Mouse (Mus musculus) liver, adult 2 months (tissue): Measurements from ENCODE around the gene Dnah7c. TPM values are rescaled to one million over a fixed set of nuclear protein-coding genes. Genes with fewer than 3 reads are reported as not detected.
"Not testable (repeated sequence)": the region's sequence is repeated elsewhere in the genome, so short reads cannot be mapped to it uniquely, and the experiment has no call there.

Experiments used
- DNase-seq: peaks from one replicate; pipeline ENCODE4 v3.0.0-alpha.2; 2011; ENCODE audit warnings: low read depth, low spot score; ENCODE audit errors: extremely low read depth
- H3K27ac ChIP-seq: fragments of 200-500 bp; replicated peaks from 2 replicates; pipeline ENCODE4 v1.5.1; 2012; ENCODE audit warnings: low read depth, mild to moderate bottlenecking, control low read depth, inconsistent platforms, low read length; ENCODE audit not compliant: insufficient read depth
- H3K27me3 ChIP-seq: fragments of 200-500 bp; 2 replicates; pipeline ENCODE4 v1.6.1; 2012; ENCODE audit warnings: mild to moderate bottlenecking, moderate library complexity, low read length, inconsistent platforms; ENCODE audit not compliant: control insufficient read depth, insufficient read depth
- H3K36me3 ChIP-seq: fragments of 200-500 bp; 2 replicates; pipeline ENCODE4 v1.6.1; 2012; ENCODE audit warnings: low read length, inconsistent platforms; ENCODE audit not compliant: control insufficient read depth, insufficient read depth
- H3K4me1 ChIP-seq: fragments of 200-500 bp; 2 replicates; pipeline ENCODE4 v1.6.1; 2011; ENCODE audit warnings: low read length; ENCODE audit not compliant: control insufficient read depth, insufficient read depth
- H3K4me3 ChIP-seq: fragments of 200-500 bp; 2 replicates; pipeline ENCODE4 v1.5.1; 2011; ENCODE audit warnings: low read depth, mild to moderate bottlenecking, control low read depth, low read length, moderate library complexity; ENCODE audit not compliant: insufficient read depth
- H3K79me2 ChIP-seq: fragments of 200-500 bp; 2 replicates; pipeline ENCODE4 v1.6.1; 2012; ENCODE audit warnings: inconsistent platforms, mild to moderate bottlenecking, low read length, moderate library complexity; ENCODE audit not compliant: control insufficient read depth, insufficient read depth
- H3K9ac ChIP-seq: fragments of 200-500 bp; 2 replicates; pipeline ENCODE4 v1.6.1; 2012; ENCODE audit warnings: low read depth, mild to moderate bottlenecking, control low read depth, inconsistent platforms, low read length
- CTCF ChIP-seq: fragments of 200-500 bp; IDR thresholded peaks from 2 replicates; pipeline ENCODE4 v1.5.1; 2011; ENCODE audit warnings: low read depth, low read length, control low read depth
- POLR2A ChIP-seq: fragments of 200-500 bp; IDR thresholded peaks from 2 replicates; pipeline ENCODE4 v1.6.1; 2011; ENCODE audit warnings: low read length, control low read depth; ENCODE audit not compliant: insufficient read depth; ENCODE audit errors: extremely low read depth
- WGBS: fragments of 180-500 bp; shearing (Covaris S2); methylation state at CpG from one replicate; pipeline ENCODE4 v1.1.7; 2018; 5-methylcytosine and 5-hydroxymethylcytosine counted together
- polyA plus RNA-seq: library from polyadenylated mRNA; depleted of rRNA; stranded (reverse); fragments of >200 nt; gene quantifications from 2 replicates; pipeline ENCODE4 v1.2.3, GENCODE M21; 2012
- total RNA-seq: library from RNA; depleted of rRNA; stranded (reverse); fragments of >200 nt; gene quantifications from 2 replicates; pipeline ENCODE4 v1.2.3, GENCODE M21; 2014

The Dnah7c gene
- total and polyA plus RNA-seq, 2 experiments = not detected

GRCm38 (mm10) chr1:46620331-46620730 lies 194.9 kb downstream of the Dnah7c start:
- Histone ChIP-seq H3K4me1 (no peaks in the 10 kb centered on the region), H3K36me3 (no peaks in the 10 kb centered on the region), H3K9ac (no peak overlapping the region), H3K79me2 (no peaks in the 10 kb centered on the region), H3K27ac (no peak overlapping the region), H3K27me3 (no peaks in the 10 kb centered on the region), H3K4me3 (no peak overlapping the region)
- DNase-seq = no peak
- 78% methylated on average over 1 of the region's 1 CpGs for WGBS
- no peak for TF ChIP-seq CTCF
- TF ChIP-seq POLR2A = no peak

- H3K4me1 ChIP-seq, H3K27me3 ChIP-seq, DNase-seq, H3K4me3 ChIP-seq, H3K36me3 ChIP-seq, H3K9ac ChIP-seq, H3K27ac ChIP-seq, H3K79me2 ChIP-seq: not testable (repeated sequence)
- 94% methylated on average over 6 of the region's 6 CpGs for WGBS
Measured at GRCm38 (mm10) chr1:46625914-46626313, 200.5 kb downstream of the Dnah7c start.

GRCm38 (mm10) chr1:46649821-46650220 lies 224.4 kb downstream of the Dnah7c start:
- H3K79me2 ChIP-seq = not testable (repeated sequence)
- 81% methylated on average over 4 of the region's 4 CpGs for WGBS

GRCm38 (mm10) chr1:46652721-46653120 lies 227.3 kb downstream of the Dnah7c start:
- WGBS = 53% methylated on average over 2 of the region's 2 CpGs
- not testable (repeated sequence) for H3K9ac ChIP-seq

More at GRCm38 (mm10) chr1:46649821-46650220, 224.4 kb downstream of the Dnah7c start:
- H3K9ac ChIP-seq, H3K27me3 ChIP-seq, H3K36me3 ChIP-seq, H3K4me1 ChIP-seq, H3K4me3 ChIP-seq, H3K27ac ChIP-seq, DNase-seq: not testable (repeated sequence)

GRCm38 (mm10) chr1:46724810-46725209 lies 299.4 kb downstream of the Dnah7c start:
- not testable (repeated sequence) for H3K27me3 ChIP-seq, H3K9ac ChIP-seq, H3K79me2 ChIP-seq, H3K27ac ChIP-seq, H3K36me3 ChIP-seq, H3K4me1 ChIP-seq, H3K4me3 ChIP-seq, DNase-seq
- WGBS = 72% methylated on average over 1 of the region's 1 CpGs

More at GRCm38 (mm10) chr1:46652721-46653120, 227.3 kb downstream of the Dnah7c start:
- H3K36me3 ChIP-seq, H3K4me3 ChIP-seq, H3K27me3 ChIP-seq, H3K79me2 ChIP-seq, H3K4me1 ChIP-seq, H3K27ac ChIP-seq, DNase-seq: not testable (repeated sequence)

GRCm38 (mm10) chr1:46725266-46725665 lies 299.9 kb downstream of the Dnah7c start:
- no peaks in the 10 kb centered on the region for H3K79me2 ChIP-seq
- 48% methylated on average over 1 of the region's 1 CpGs for WGBS

GRCm38 (mm10) chr1:46725719-46726118 lies 300.3 kb downstream of the Dnah7c start:
- not testable (repeated sequence) for H3K36me3 ChIP-seq, H3K4me1 ChIP-seq, H3K27me3 ChIP-seq, H3K4me3 ChIP-seq, DNase-seq, H3K9ac ChIP-seq, H3K27ac ChIP-seq, H3K79me2 ChIP-seq
- WGBS = 82% methylated on average over 2 of the region's 2 CpGs

More at GRCm38 (mm10) chr1:46725266-46725665, 299.9 kb downstream of the Dnah7c start:
- TF ChIP-seq POLR2A (no peak), CTCF (no peak)
- H3K36me3 ChIP-seq = no peaks in the 10 kb centered on the region
- no peak overlapping the region for H3K4me3 ChIP-seq
- no peak for DNase-seq
- no peaks in the 10 kb centered on the region for H3K4me1 ChIP-seq
- H3K27me3 ChIP-seq = no peaks in the 10 kb centered on the region
- no peak overlapping the region for H3K9ac ChIP-seq
- H3K27ac ChIP-seq = no peak overlapping the region

GRCm38 (mm10) chr1:46729731-46730130 lies 304.3 kb downstream of the Dnah7c start:
- not testable (repeated sequence) for H3K79me2 ChIP-seq, H3K27ac ChIP-seq, H3K4me1 ChIP-seq, DNase-seq, H3K27me3 ChIP-seq, H3K36me3 ChIP-seq, H3K9ac ChIP-seq, H3K4me3 ChIP-seq
- 86% methylated on average over 3 of the region's 3 CpGs for WGBS

- whole genome bisulfite sequencing = 86% methylated on average over 2 of the region's 2 CpGs
- not testable (repeated sequence) for DNase-seq, H3K27ac ChIP-seq, H3K79me2 ChIP-seq, H3K4me1 ChIP-seq, H3K36me3 ChIP-seq, H3K9ac ChIP-seq, H3K4me3 ChIP-seq, H3K27me3 ChIP-seq
Measured at GRCm38 (mm10) chr1:46733405-46734106, 308.2 kb downstream of the Dnah7c start.
